Mouse (Mus musculus) bone marrow macrophage, adult 2 months (primary cell): ENCODE data around the gene Topbp1.

Experiments
- CTCF ChIP-seq: IDR thresholded peaks from 2 replicates; pipeline ENCODE4 v1.5.1; 2012; ENCODE audit warnings: low read depth, mild to moderate bottlenecking, low read length, moderate library complexity
- POLR2A ChIP-seq: IDR thresholded peaks from 2 replicates; pipeline ENCODE4 v1.6.1; 2012; ENCODE audit warnings: mild to moderate bottlenecking, low read depth, low read length, borderline replicate concordance

- TF ChIP-seq POLR2A (no peak), CTCF (no peak)
Observed at GRCm38 (mm10) chr9:103302239-103302638, 2.8 kb upstream of the Topbp1 start.
